Mouse (Mus musculus) midbrain, embryonic 13.5 days (tissue): ENCODE data around the gene Tmem98. TPM values are rescaled to one million over a fixed set of nuclear protein-coding genes. Genes with fewer than 3 reads are reported as not detected.

Source experiments
- ATAC-seq: fragments of 200-750 bp; cut with Nextera tagmentation; 2 replicates; pipeline ENCODE4 v1.8.0; 2017; ENCODE audit warnings: mild to moderate bottlenecking, moderate TSS enrichment, moderate library complexity
- H3K27ac ChIP-seq: fragments of 300-500 bp; sonication (generic); 2 replicates; pipeline ENCODE4 v1.5.1; 2015; ENCODE audit warnings: inconsistent platforms, mild to moderate bottlenecking, moderate library complexity
- H3K27me3 ChIP-seq: fragments of 300-500 bp; sonication (generic); 2 replicates; pipeline ENCODE4 v1.6.1; 2015; ENCODE audit warnings: mild to moderate bottlenecking, inconsistent platforms
- H3K36me3 ChIP-seq: fragments of 300-500 bp; sonication (generic); 2 replicates; pipeline ENCODE4 v1.6.1; 2015; ENCODE audit warnings: mild to moderate bottlenecking, inconsistent platforms
- H3K4me1 ChIP-seq: fragments of 300-500 bp; sonication (generic); replicated peaks from 2 replicates; pipeline ENCODE4 v1.6.1; 2015; ENCODE audit warnings: inconsistent platforms
- H3K4me2 ChIP-seq: fragments of 300-500 bp; sonication (generic); replicated peaks from 2 replicates; pipeline ENCODE4 v1.6.1; 2015; ENCODE audit warnings: moderate library complexity, mild to moderate bottlenecking, inconsistent platforms
- H3K4me3 ChIP-seq: fragments of 300-500 bp; sonication (generic); replicated peaks from 2 replicates; pipeline ENCODE4 v1.5.1; 2015; ENCODE audit warnings: mild to moderate bottlenecking, inconsistent platforms
- H3K9ac ChIP-seq: fragments of 300-500 bp; sonication (generic); replicated peaks from 2 replicates; pipeline ENCODE4 v1.6.1; 2015; ENCODE audit warnings: mild to moderate bottlenecking, inconsistent platforms
- H3K9me3 ChIP-seq: fragments of 300-500 bp; sonication (generic); 2 replicates; pipeline ENCODE4 v1.6.1; 2016; ENCODE audit warnings: mild to moderate bottlenecking, inconsistent platforms
- WGBS: fragments of 180-500 bp; shearing (Covaris S2); methylation state at CpG from one replicate; pipeline ENCODE4 v1.1.7; 2015; 5-methylcytosine and 5-hydroxymethylcytosine counted together
- polyA plus RNA-seq: library from polyadenylated mRNA; unstranded; fragments of >200 nt; fragmentation: Nextera tagmentation; extraction: Ambion mirVana; gene quantifications from 2 replicates; pipeline ENCODE4 v1.2.1, GENCODE M21; 2015

Tmem98 gene
- polyA plus RNA-seq, 1 experiment from 2014 or later, result 48.6 TPM

DNA sequence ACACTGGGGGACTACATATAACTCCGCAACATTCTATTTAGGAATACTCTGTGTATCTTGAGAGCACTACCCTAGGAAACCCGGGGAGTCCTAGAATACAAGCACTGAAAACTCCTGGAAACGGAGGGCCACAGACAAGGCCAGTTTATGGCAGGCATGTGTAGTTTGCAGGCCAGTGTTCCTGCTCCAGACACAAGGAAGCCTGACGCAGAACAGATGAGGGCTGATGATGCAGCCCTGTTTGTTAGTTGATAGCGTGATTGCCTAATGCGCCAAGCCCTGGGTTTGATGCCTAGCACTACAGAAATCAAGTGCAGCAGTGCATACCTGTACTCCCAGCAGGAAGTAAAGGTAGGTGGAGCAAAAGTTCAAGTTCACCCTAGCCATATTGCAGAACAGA, 31.8 kb upstream of the Tmem98 start:
- H3K27me3 ChIP-seq, result peaks cover 14% of the 10 kb centered on the region
- peaks cover 6% of the 10 kb centered on the region for H3K4me1 ChIP-seq
- ATAC-seq, result no peak
- no peak overlapping the region for H3K27ac ChIP-seq
- H3K4me2 ChIP-seq, result no peak overlapping the region
- H3K9me3 ChIP-seq, result no peaks in the 10 kb centered on the region
- no peaks in the 10 kb centered on the region for H3K36me3 ChIP-seq
- H3K4me3 ChIP-seq, result no peak overlapping the region
- WGBS, result 76% methylated on average over 6 of the region's 6 CpGs
- no peak overlapping the region for H3K9ac ChIP-seq

DNA sequence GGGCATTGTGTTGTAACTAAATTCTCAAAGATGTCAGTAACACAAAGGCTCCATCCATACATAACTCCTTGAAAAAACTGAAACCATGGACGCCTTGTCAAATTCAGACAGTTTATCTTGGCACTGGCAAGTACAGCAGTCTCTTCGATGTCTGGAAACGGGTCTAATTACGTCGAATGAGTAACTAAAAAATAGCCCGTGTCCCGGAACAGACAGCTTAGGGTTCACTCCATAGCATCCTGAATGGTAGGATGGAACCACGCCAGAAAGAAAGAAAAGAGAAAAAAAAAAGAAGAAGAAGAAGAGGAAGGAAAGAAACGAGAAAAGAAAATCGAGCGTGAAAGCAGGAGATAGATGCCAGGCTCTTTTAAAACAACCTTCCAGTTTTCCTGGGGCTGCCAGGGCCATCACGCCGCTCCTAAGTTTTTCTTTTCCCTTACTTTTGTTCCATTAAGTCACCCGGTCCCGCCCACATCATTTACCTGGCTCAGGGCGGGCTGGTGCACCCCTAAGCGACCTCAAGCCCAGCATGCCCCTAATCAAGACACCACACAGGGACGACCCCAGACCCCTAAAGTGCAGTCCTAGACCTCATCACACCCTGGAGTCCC, 31.0 kb upstream of the Tmem98 start:
- Histone ChIP-seq H3K9ac (peak overlapping the region; percentile 70), H3K4me1 (peaks cover 6% of the 10 kb centered on the region), H3K27ac (no peak overlapping the region), H3K27me3 (peaks cover 14% of the 10 kb centered on the region), H3K9me3 (no peaks in the 10 kb centered on the region), H3K36me3 (no peaks in the 10 kb centered on the region), H3K4me3 (peak overlapping the region; percentile 68), H3K4me2 (peak overlapping the region; percentile 86)
- ATAC-seq, result no peak
- 8% methylated on average over 18 of the region's 18 CpGs for WGBS

DNA sequence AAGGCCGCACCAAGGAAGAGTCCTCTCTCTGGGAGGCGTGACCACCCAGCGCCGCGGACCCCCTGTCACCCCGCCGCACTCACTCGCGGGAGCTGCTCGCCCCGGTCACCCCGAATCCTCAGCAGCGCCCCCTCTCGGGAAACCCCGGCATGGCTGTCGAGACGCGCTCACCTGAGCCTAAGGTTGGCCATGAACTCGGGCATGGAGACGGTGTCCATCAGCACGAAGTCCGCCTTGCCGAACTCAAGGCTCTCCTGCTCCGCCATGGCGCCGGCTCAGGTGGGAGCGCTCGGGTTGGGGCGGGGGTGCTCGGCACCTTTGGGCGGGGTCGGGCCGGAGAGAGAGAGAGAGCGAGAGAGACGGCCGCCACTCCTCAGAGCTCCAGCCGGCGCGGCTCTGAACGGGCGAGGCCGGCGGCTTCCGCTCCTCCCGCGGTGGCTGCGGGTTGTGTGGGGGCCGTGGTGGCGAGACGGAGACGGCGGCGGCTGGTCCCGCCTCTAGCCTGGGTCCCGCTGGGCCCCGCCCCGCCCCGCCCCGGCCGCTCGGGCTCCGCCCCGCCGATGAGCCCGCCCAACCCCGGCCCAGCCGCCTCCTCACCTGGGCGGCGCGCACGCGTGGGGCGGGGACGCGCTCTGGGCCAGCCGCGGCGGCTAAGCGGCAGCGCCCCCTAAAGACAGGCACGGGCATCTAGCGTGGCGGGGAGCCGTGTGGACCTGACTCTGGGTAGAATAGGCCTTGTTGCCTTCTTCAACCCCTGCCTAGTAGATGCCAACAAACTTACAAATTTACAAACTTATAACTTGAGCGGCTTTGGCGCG, 30.2 kb upstream of the Tmem98 start, which contains the start of gene Myo1d:
TSS of gene Myo1d (minus strand) at position 499 of the 818 bp plus-strand sequence.
- Histone ChIP-seq H3K4me3 (peak within 1 kb of the TSS; percentile 68), H3K27ac (no peak within 1 kb of the TSS), H3K27me3 (peaks cover 14% of the 10 kb centered on the region), H3K4me2 (peak within 1 kb of the TSS; percentile 86), H3K9ac (peak within 1 kb of the TSS; percentile 70), H3K9me3 (no peaks in the 10 kb centered on the region), H3K36me3 (no peaks in the 10 kb centered on the region), H3K4me1 (peaks cover 6% of the 10 kb centered on the region)
- ATAC-seq, result peak; percentile 96
- WGBS, result under 1% methylated on average over 72 of the region's 87 CpGs

DNA sequence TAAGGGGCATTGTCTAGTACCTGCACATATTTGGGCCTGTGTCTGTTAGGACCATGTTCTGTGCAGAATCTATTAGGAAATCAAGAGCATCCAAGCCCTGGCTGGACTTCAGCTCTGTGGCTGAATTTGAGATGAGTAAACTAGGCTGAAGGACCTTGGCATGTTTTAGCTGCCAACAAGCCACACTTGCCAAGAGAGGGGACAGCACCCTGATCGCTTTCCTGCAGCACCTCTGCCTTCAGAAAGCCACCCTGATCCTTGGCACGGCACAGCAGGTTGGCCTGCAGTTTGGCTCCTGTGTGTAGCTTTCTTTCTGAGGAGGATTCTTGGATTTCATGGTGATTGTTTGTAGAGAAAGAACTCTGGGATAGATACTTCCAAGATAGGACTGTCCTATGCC, 28.4 kb upstream of the Tmem98 start:
- no peak for ATAC-seq
- no peak overlapping the region for H3K9ac ChIP-seq
- no peaks in the 10 kb centered on the region for H3K36me3 ChIP-seq
- no peak overlapping the region for H3K4me3 ChIP-seq
- no peaks in the 10 kb centered on the region for H3K9me3 ChIP-seq
- no peak overlapping the region for H3K27ac ChIP-seq
- peaks cover 14% of the 10 kb centered on the region for H3K27me3 ChIP-seq
- WGBS, result 96% methylated on average over 2 of the region's 2 CpGs
- H3K4me1 ChIP-seq, result peaks cover 6% of the 10 kb centered on the region
- no peak overlapping the region for H3K4me2 ChIP-seq

DNA sequence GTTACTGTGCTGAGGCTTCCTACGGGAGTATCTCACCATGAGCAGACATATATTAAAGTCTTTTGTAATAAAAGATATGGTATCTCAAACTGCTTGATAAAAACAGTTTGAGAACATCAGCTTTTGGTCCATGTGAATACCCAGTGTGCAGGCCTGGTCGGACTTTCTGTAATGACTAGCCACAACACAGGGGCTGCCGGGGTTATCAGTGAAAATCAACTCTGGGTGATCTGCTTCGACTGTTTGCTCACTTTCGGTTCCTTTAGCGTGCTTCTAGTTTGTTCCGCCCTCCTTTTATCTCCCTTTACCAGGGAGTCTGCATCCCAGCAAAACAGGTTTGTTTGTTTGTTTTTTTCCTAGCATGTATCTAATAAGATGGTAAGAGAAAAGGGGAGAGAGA, 26.5 kb upstream of the Tmem98 start:
- Histone ChIP-seq H3K9ac (no peak overlapping the region), H3K4me2 (no peak overlapping the region), H3K9me3 (no peaks in the 10 kb centered on the region), H3K4me1 (peaks cover 6% of the 10 kb centered on the region), H3K4me3 (no peak overlapping the region), H3K27me3 (peaks cover 8% of the 10 kb centered on the region), H3K27ac (no peak overlapping the region), H3K36me3 (no peaks in the 10 kb centered on the region)
- no peak for ATAC-seq
- 88% methylated on average over 7 of the region's 7 CpGs for WGBS

DNA sequence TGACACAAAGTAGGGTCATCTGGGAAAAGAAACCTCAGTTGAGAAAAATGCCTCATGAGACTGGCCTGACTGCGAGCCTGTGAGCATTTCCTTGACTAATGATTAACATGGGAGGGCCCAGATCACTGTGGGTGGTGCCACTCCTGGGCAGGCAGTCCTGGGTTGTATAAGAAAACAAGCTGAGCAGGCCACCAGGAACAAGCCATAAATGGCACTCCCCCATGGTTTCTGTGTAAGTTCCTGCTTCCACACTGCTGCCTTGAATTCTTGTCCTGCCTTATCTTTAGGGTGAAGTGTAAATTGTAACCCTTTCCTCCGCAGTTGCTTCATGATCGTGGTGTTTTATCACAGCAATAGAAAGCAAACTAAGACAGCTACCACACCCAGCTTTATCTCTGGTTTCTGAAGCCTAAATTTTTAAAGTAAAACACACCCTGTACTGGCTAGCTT, 25.7 kb upstream of the Tmem98 start:
- H3K4me1 ChIP-seq, result peaks cover 2% of the 10 kb centered on the region
- H3K9me3 ChIP-seq, result no peaks in the 10 kb centered on the region
- no peak overlapping the region for H3K4me2 ChIP-seq
- ATAC-seq, result no peak
- WGBS, result 73% methylated on average over 3 of the region's 3 CpGs
- H3K36me3 ChIP-seq, result no peaks in the 10 kb centered on the region
- no peak overlapping the region for H3K4me3 ChIP-seq
- peaks cover 2% of the 10 kb centered on the region for H3K27me3 ChIP-seq
- H3K9ac ChIP-seq, result no peak overlapping the region
- no peak overlapping the region for H3K27ac ChIP-seq

DNA sequence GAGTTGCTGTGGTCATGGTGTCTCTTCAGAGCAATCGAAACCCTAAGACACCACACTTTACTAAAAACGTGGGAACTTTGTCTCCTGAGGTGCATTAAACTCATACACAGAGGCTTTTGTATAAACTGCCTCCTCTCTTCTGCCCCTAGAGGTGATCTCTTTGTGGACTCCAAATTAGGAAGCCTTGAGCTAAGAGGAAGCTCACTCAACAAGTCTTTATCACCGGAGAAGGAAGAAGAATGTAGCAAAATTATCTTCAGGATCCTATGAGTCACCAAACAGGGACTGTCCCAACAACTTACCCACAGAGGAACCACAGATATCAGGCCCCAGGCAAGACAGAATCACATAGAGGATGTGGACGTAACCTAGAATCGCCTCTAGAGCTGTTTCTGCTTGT, 24.3 kb upstream of the Tmem98 start:
- H3K36me3 ChIP-seq, result no peaks in the 10 kb centered on the region
- H3K4me3 ChIP-seq, result no peak overlapping the region
- no peaks in the 10 kb centered on the region for H3K9me3 ChIP-seq
- no peak overlapping the region for H3K27ac ChIP-seq
- H3K9ac ChIP-seq, result no peak overlapping the region
- no peaks in the 10 kb centered on the region for H3K4me1 ChIP-seq
- ATAC-seq, result no peak
- no peaks in the 10 kb centered on the region for H3K27me3 ChIP-seq
- H3K4me2 ChIP-seq, result no peak overlapping the region
- 88% methylated on average over 5 of the region's 5 CpGs for WGBS

DNA sequence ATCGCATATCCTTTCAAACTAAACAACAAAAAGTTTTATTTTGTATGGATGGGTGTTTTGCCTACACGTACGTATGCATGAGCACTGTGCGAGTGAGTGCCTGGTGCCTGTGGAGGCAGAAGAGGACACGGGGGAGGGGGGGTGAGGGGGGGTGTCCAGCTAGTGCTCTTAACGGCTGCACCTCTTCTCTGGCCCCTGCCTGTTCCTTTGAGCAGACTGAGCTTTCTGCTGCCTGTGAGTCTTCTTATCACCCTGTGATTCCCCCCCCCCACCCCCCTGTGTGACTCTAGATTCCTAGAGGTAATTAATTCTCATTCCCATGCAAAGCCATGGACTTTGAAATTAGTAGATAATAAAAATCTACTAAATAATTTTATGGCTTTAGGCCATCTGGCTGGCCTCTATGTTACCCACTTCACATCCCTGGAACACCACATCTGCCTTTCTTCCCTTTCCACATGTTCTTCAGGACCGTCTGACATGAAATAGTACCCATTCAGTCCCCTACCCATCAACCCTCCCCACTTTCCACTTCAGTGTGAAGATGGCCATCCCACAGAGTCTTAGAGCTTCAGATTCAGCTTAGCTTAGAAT, 20.2 kb upstream of the Tmem98 start:
- no peak overlapping the region for H3K27ac ChIP-seq
- ATAC-seq, result no peak
- no peak overlapping the region for H3K4me2 ChIP-seq
- no peaks in the 10 kb centered on the region for H3K27me3 ChIP-seq
- H3K4me1 ChIP-seq, result no peaks in the 10 kb centered on the region
- WGBS, result 69% methylated on average over 7 of the region's 7 CpGs
- no peak overlapping the region for H3K9ac ChIP-seq
- no peak overlapping the region for H3K4me3 ChIP-seq
- no peaks in the 10 kb centered on the region for H3K9me3 ChIP-seq
- no peaks in the 10 kb centered on the region for H3K36me3 ChIP-seq

DNA sequence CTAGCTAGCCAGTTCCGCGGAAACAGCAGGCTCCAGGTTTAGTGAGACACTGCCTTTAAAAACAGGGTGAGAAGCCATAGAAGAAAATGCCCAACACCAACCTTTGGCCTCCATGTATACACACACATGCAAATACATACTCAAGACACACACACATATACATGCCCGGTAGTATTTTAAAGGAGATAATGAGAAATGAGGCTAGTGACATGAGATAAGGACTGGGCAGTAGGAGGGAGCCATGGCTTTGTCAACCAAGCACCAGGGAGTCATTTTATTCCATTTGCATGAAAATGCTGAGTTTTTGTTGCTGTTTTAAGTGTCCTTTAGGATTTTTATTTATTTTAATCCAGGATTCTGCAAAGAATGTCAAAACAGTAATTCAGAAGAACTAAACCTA, 19.6 kb upstream of the Tmem98 start:
- H3K36me3 ChIP-seq, result no peaks in the 10 kb centered on the region
- ATAC-seq, result no peak
- H3K4me1 ChIP-seq, result no peaks in the 10 kb centered on the region
- no peaks in the 10 kb centered on the region for H3K9me3 ChIP-seq
- H3K4me2 ChIP-seq, result no peak overlapping the region
- H3K4me3 ChIP-seq, result no peak overlapping the region
- no peak overlapping the region for H3K9ac ChIP-seq
- H3K27me3 ChIP-seq, result no peaks in the 10 kb centered on the region
- WGBS, result 62% methylated on average over 3 of the region's 3 CpGs
- no peak overlapping the region for H3K27ac ChIP-seq

DNA sequence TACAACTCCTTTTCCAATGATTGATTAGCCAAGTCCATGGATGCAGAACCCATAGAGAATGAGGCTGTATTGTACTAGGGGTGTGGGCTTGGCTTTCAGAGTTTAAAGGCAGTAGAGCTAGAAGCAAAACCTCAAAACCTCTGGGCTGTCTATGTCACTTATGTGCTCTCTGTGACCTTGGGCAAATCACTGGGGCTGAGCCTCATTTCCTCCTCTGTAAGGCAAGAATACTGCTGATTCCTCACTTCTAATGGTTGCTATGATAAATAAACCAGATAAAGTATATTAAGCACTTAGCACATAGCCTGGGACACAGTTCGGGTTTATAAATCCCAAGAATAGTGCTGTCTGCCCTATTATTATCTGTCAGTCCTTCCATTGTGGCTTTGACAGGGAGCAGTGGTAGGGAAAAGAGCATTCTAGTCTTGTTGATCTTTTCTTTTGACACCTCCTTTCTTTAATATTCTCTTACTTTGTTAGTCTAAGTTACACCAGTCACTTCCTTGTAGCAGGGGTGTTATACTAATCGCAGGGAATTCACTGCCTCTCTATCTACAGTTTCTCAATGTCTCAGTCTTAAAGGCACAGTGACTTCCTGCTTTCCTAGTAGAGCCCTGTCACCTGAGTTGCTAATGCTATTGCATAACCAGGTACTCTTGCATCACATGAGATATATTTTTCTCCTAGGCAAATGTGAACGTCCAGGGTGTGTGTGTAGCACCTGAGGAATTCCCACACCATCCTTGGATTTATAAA, 18.1 kb upstream of the Tmem98 start:
- no peaks in the 10 kb centered on the region for H3K9me3 ChIP-seq
- no peak for ATAC-seq
- H3K4me2 ChIP-seq, result no peak overlapping the region
- H3K4me1 ChIP-seq, result no peaks in the 10 kb centered on the region
- H3K27me3 ChIP-seq, result no peaks in the 10 kb centered on the region
- no peaks in the 10 kb centered on the region for H3K36me3 ChIP-seq
- H3K27ac ChIP-seq, result no peak overlapping the region
- 80% methylated on average over 3 of the region's 3 CpGs for WGBS
- no peak overlapping the region for H3K4me3 ChIP-seq
- no peak overlapping the region for H3K9ac ChIP-seq

DNA sequence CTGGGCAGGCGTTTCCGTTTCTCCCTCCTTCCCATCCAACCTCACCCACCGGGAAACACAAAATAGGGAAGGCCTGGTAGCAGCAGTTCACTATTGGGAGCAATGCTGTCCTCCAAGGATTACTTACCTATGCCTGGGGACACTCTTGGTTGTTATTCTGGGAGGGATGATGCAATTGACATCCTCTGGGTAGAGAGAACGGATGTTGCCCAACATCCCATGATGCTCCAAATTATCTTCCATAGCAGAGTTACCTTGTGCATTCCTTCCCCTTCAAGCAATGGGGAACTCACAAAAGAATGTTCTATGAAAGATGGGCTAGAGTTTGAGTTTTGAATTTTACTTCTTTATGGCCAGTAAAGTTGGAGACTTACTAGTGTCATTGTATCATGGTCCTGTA, 16.6 kb upstream of the Tmem98 start:
- no peak overlapping the region for H3K9ac ChIP-seq
- ATAC-seq, result no peak
- WGBS, result 89% methylated on average over 4 of the region's 4 CpGs
- H3K4me3 ChIP-seq, result no peak overlapping the region
- no peak overlapping the region for H3K27ac ChIP-seq
- H3K9me3 ChIP-seq, result no peaks in the 10 kb centered on the region
- no peak overlapping the region for H3K4me2 ChIP-seq
- no peaks in the 10 kb centered on the region for H3K27me3 ChIP-seq
- no peaks in the 10 kb centered on the region for H3K4me1 ChIP-seq
- H3K36me3 ChIP-seq, result no peaks in the 10 kb centered on the region

DNA sequence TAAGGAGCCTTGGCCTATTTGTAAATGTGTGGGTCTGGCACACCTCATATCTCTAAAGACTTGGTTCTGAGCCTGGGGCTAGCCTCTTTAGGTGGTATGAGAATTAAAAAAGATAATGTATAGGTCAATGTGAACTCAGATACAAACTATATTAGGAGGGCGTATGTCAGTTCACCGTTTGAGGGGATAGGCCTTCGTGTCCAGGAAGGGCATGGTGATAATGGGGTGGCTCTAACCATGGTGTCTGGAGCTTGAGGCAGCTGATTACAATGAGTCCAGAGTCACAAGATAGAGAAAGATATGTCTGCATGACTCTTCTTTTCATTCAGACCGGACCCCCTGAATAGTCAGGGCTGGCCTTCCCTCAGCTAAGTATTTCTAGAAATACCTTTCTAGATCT, 15.7 kb upstream of the Tmem98 start:
- H3K4me3 ChIP-seq, result no peak overlapping the region
- no peaks in the 10 kb centered on the region for H3K36me3 ChIP-seq
- no peaks in the 10 kb centered on the region for H3K4me1 ChIP-seq
- no peaks in the 10 kb centered on the region for H3K9me3 ChIP-seq
- no peak overlapping the region for H3K9ac ChIP-seq
- H3K27me3 ChIP-seq, result no peaks in the 10 kb centered on the region
- WGBS, result 87% methylated on average over 4 of the region's 4 CpGs
- no peak overlapping the region for H3K4me2 ChIP-seq
- no peak overlapping the region for H3K27ac ChIP-seq
- ATAC-seq, result no peak
